Mouse (Mus musculus): ENCODE measurements around the gene Phospho1.

Phospho1 gene

GRCm38 (mm10) chr11:95814101-95814500 lies 10.2 kb upstream of the Phospho1 start:
- DNase-seq, result no peak

GRCm38 (mm10) chr11:95814857-95815256 lies 9.4 kb upstream of the Phospho1 start:
- no peak for DNase-seq

GRCm38 (mm10) chr11:95815412-95815811 lies 8.9 kb upstream of the Phospho1 start:
- no peak for DNase-seq

GRCm38 (mm10) chr11:95819138-95819537 lies 5.2 kb upstream of the Phospho1 start:
- no peak for DNase-seq

- DNase-seq, result no peak
Measured at GRCm38 (mm10) chr11:95821511-95821910, 2.8 kb upstream of the Phospho1 start.

- DNase-seq, result no peak
Measured at GRCm38 (mm10) chr11:95822437-95822836, 1.9 kb upstream of the Phospho1 start.

GRCm38 (mm10) chr11:95824877-95825243 lies 561 bp downstream of the Phospho1 start:
- DNase-seq, result peak; percentile 68

- no peak for DNase-seq
Measured at GRCm38 (mm10) chr11:95825625-95826024, 1.3 kb downstream of the Phospho1 start.

- DNase-seq, result no peak
Measured at GRCm38 (mm10) chr11:95826317-95827167, 2.2 kb downstream of the Phospho1 start.

GRCm38 (mm10) chr11:95827168-95827447 lies 2.8 kb downstream of the Phospho1 start:
- no peak for DNase-seq

GRCm38 (mm10) chr11:95827464-95828085 lies 3.3 kb downstream of the Phospho1 start:
- peak; percentile 57 for DNase-seq

- DNase-seq, result no peak
Measured at GRCm38 (mm10) chr11:95828181-95828964, 4.1 kb downstream of the Phospho1 start.

- no peak for DNase-seq
Measured at GRCm38 (mm10) chr11:95829526-95830050, 5.3 kb downstream of the Phospho1 start.

- no peak for DNase-seq
Measured at GRCm38 (mm10) chr11:95830411-95831275, 6.3 kb downstream of the Phospho1 start.

GRCm38 (mm10) chr11:95831276-95831619 lies 6.9 kb downstream of the Phospho1 start:
- no peak for DNase-seq

- no peak for DNase-seq
Measured at GRCm38 (mm10) chr11:95831641-95832040, 7.3 kb downstream of the Phospho1 start.

- DNase-seq, result no peak
Measured at GRCm38 (mm10) chr11:95832129-95833005, 8.1 kb downstream of the Phospho1 start.

- DNase-seq, result no peak
Measured at GRCm38 (mm10) chr11:95833006-95833570, 8.8 kb downstream of the Phospho1 start.

- DNase-seq, result no peak
Measured at GRCm38 (mm10) chr11:95833631-95834142, 9.4 kb downstream of the Phospho1 start.

- no peak for DNase-seq
Measured at GRCm38 (mm10) chr11:95834143-95834667, 9.9 kb downstream of the Phospho1 start.

Measured in right cerebral cortex, adult 18-20 months (tissue).